Mouse (Mus musculus) megakaryocyte, adult 5-6 weeks (primary cell): ENCODE results near the gene P3h2. TPM values are rescaled to one million over a fixed set of nuclear protein-coding genes. Genes with fewer than 3 reads are reported as not detected.

Experiments
- ATAC-seq: 2 replicates; pipeline ENCODE4 v1.8.0; 2016; ENCODE audit warnings: mild to moderate bottlenecking, inconsistent platforms; ENCODE audit not compliant: poor library complexity, severe bottlenecking
- total RNA-seq, 2 experiments: library from RNA; stranded (forward) in 1 of 2; stranded (reverse) in 1 of 2; fragments of 153-499, 151-499 nt in 1 of 2; fragments of 221-1000, 200-1000 nt in 1 of 2; gene quantifications; 2 replicates each; pipeline versions ENCODE4 v1.2.3 to v1.2.4; 2015 to 2017

P3h2 gene
- 0.16 TPM in 1 of 2 replicates, not detected in the other for total RNA-seq (2015)
- total RNA-seq (2017) = not detected in 2 replicates

GRCm38 (mm10) chr16:26105115-26105974 lies at the start of gene P3h2:
Gene P3h2, minus strand, starts transcription at chr16:26105784.
- ATAC-seq = no peak

- ATAC-seq = no peak
Measured at GRCm38 (mm10) chr16:26152258-26152657, 46.7 kb upstream of the P3h2 start.

GRCm38 (mm10) chr16:26150943-26151342 lies 45.4 kb upstream of the P3h2 start:
- ATAC-seq = no peak

- ATAC-seq = no peak
Measured at GRCm38 (mm10) chr16:26146853-26147252, 41.3 kb upstream of the P3h2 start.

GRCm38 (mm10) chr16:26131126-26131525 lies 25.5 kb upstream of the P3h2 start:
- no peak for ATAC-seq

GRCm38 (mm10) chr16:26106618-26107017 lies 1.0 kb upstream of the P3h2 start:
- no peak for ATAC-seq

- ATAC-seq = no peak
Measured at GRCm38 (mm10) chr16:26106041-26106617, 545 bp upstream of the P3h2 start.

GRCm38 (mm10) chr16:26104274-26104673 lies 1.3 kb downstream of the P3h2 start:
- no peak for ATAC-seq

GRCm38 (mm10) chr16:26102856-26103255 lies 2.7 kb downstream of the P3h2 start:
- no peak for ATAC-seq

- no peak for ATAC-seq
Measured at GRCm38 (mm10) chr16:26100167-26100566, 5.4 kb downstream of the P3h2 start.

- no peak for ATAC-seq
Measured at GRCm38 (mm10) chr16:26095696-26096284, 9.8 kb downstream of the P3h2 start.

GRCm38 (mm10) chr16:26093888-26094287 lies 11.7 kb downstream of the P3h2 start:
- no peak for ATAC-seq

GRCm38 (mm10) chr16:26088976-26089375 lies 16.6 kb downstream of the P3h2 start:
- no peak for ATAC-seq

GRCm38 (mm10) chr16:26088240-26088639 lies 17.3 kb downstream of the P3h2 start:
- no peak for ATAC-seq

GRCm38 (mm10) chr16:26086955-26087354 lies 18.6 kb downstream of the P3h2 start:
- no peak for ATAC-seq

GRCm38 (mm10) chr16:26085160-26085559 lies 20.4 kb downstream of the P3h2 start:
- no peak for ATAC-seq

- ATAC-seq = no peak
Measured at GRCm38 (mm10) chr16:26082831-26083230, 22.8 kb downstream of the P3h2 start.

GRCm38 (mm10) chr16:26082391-26082790 lies 23.2 kb downstream of the P3h2 start:
- ATAC-seq = no peak

- no peak for ATAC-seq
Measured at GRCm38 (mm10) chr16:26078923-26079351, 26.6 kb downstream of the P3h2 start.

GRCm38 (mm10) chr16:26078100-26078422 lies 27.5 kb downstream of the P3h2 start:
- no peak for ATAC-seq

- ATAC-seq = no peak
Measured at GRCm38 (mm10) chr16:26077246-26078099, 28.1 kb downstream of the P3h2 start.
